Mouse (Mus musculus) hindbrain, embryonic 12.5 days (tissue): ENCODE results near the gene Dok7. TPM values are rescaled to one million over a fixed set of nuclear protein-coding genes. Genes with fewer than 3 reads are reported as not detected.

Experiments
- ATAC-seq: fragments of 200-750 bp; cut with Nextera tagmentation; 2 replicates; pipeline ENCODE4 v1.8.0; 2017; ENCODE audit warnings: moderate TSS enrichment; ENCODE audit not compliant: low FRiP score
- H3K27ac ChIP-seq: fragments of 300-500 bp; sonication (generic); 2 replicates; pipeline ENCODE4 v1.5.1; 2016; ENCODE audit warnings: mild to moderate bottlenecking
- H3K27me3 ChIP-seq: fragments of 300-500 bp; sonication (generic); 2 replicates; pipeline ENCODE4 v1.6.1; 2016; ENCODE audit warnings: mild to moderate bottlenecking
- H3K36me3 ChIP-seq: fragments of 300-500 bp; sonication (generic); 2 replicates; pipeline ENCODE4 v1.6.1; 2016; ENCODE audit warnings: mild to moderate bottlenecking
- H3K4me1 ChIP-seq: fragments of 300-500 bp; sonication (generic); 2 replicates; pipeline ENCODE4 v1.6.1; 2016
- H3K4me2 ChIP-seq: fragments of 300-500 bp; sonication (generic); replicated peaks from 2 replicates; pipeline ENCODE4 v1.6.1; 2016; ENCODE audit warnings: mild to moderate bottlenecking
- H3K4me3 ChIP-seq: fragments of 300-500 bp; sonication (generic); 2 replicates; pipeline ENCODE4 v1.5.1; 2016; ENCODE audit warnings: mild to moderate bottlenecking
- H3K9ac ChIP-seq: fragments of 300-500 bp; sonication (generic); 2 replicates; pipeline ENCODE4 v1.6.1; 2016; ENCODE audit warnings: mild to moderate bottlenecking, moderate library complexity
- H3K9me3 ChIP-seq: fragments of 300-500 bp; sonication (generic); replicated peaks from 2 replicates; pipeline ENCODE4 v1.6.1; 2016; ENCODE audit warnings: mild to moderate bottlenecking
- WGBS: fragments of 180-500 bp; shearing (Covaris S2); methylation state at CpG from one replicate; pipeline ENCODE4 v1.1.7; 2016; 5-methylcytosine and 5-hydroxymethylcytosine counted together
- microRNA-seq: library from miRNA; unstranded; fragments of <30 nt; microRNA quantifications from one replicate; pipeline ENCODE4, GENCODE M21; 2017
- polyA plus RNA-seq: library from polyadenylated mRNA; unstranded; fragments of >200 nt; fragmentation: Nextera tagmentation; extraction: Ambion mirVana; gene quantifications from 2 replicates; pipeline ENCODE4 v1.2.1, GENCODE M21; 2016

Gene Dok7
- polyA plus RNA-seq, 1 experiment from 2014 or later: 1.5 TPM

DNA sequence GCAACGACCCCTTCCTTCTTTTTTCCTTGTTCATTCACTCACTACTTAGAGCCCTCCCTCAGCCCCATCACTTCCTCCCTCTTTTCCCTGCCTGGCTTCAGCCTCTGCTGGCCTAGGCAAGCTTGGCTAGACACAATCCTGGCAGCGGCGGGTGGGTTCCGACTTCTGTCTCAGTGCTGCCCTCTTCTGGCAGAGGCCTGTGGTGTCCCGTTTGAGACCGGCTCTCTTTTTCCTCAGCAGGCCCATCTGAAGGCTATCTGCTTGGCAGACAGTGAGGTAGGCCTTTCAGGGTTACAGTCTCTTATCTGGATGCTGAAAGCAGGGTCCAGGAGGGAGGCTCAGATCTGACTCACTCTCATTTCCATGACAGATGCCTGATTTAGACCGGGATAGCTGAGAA, 75.2 kb downstream of the Dok7 start:
- H3K9ac ChIP-seq: no peak overlapping the region
- no peaks in the 10 kb centered on the region for H3K9me3 ChIP-seq
- no peaks in the 10 kb centered on the region; the same call in 1 of the 2 replicates for H3K27me3 ChIP-seq
- 0 out of 2 replicates have a peak, but pooled peaks have one; percentile 48 for ATAC-seq
- H3K27ac ChIP-seq: no peak overlapping the region
- no peak overlapping the region for H3K4me3 ChIP-seq
- H3K36me3 ChIP-seq: no peaks in the 10 kb centered on the region
- 7% methylated on average over 7 of the region's 7 CpGs for WGBS
- no peak overlapping the region for H3K4me2 ChIP-seq
- no peaks in the 10 kb centered on the region for H3K4me1 ChIP-seq

DNA sequence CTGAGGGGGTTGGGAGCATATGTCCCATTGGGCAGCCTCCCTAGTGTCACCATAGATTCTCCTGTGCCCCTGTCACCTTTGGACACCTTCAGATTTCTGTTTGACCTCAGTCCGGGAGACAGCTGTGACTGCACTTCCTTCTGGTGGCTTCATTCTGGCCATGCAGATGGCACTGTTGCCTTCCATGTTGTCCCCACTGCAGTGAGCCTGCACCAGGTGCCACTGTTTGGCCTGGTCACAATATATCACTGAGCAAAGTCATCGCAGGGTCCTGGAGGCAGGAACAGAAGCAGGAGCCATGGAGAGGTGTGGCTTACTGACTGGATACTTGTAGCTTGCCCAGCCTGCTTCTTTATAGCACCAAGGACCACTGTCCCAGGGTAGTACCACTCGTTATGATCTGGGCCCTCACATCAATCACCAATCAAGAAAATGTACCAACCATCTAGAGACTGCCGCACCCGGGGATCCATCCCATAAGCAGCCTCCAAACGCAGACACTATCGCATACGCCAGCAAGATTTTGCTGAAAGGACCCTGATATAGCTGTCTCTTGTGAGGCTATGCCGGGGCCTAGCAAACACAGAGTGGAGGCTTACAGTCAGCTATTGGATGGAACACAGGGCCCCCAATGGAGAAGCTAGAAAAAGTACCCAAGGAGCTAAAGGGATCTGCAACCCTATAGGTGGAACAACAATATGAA, 75.9 kb downstream of the Dok7 start:
- no peaks in the 10 kb centered on the region; the same call in 1 of the 2 replicates for H3K27me3 ChIP-seq
- H3K4me2 ChIP-seq: no peak overlapping the region
- WGBS: 91% methylated on average over 9 of the region's 9 CpGs
- no peak overlapping the region for H3K27ac ChIP-seq
- no peaks in the 10 kb centered on the region for H3K4me1 ChIP-seq
- no peaks in the 10 kb centered on the region for H3K9me3 ChIP-seq
- H3K9ac ChIP-seq: no peak overlapping the region
- no peak overlapping the region for H3K4me3 ChIP-seq
- H3K36me3 ChIP-seq: no peaks in the 10 kb centered on the region
- no peak for ATAC-seq

DNA sequence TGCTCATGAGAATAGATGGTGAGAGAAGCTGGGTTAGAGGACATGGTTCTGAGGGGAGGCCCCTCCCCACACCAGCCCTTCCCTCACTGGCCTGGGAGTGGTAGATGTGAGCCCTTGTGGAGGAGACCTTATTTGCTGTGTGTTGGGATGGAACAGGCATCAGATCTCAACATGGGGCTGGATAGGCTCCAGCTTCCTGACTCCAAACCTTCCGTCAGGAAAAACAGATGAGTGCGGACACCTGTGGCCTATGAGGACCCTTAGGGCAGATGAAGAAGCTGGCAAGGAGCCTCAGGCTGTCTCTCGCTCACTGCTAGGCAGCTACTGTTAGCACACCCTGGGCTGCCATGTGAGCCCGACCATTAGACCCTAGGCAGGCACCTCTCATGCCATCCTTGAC, 76.9 kb downstream of the Dok7 start:
- no peak for ATAC-seq
- Histone ChIP-seq H3K27ac (no peak overlapping the region), H3K27me3 (no peaks in the 10 kb centered on the region; the same call in 1 of the 2 replicates), H3K9ac (no peak overlapping the region), H3K4me2 (no peak overlapping the region), H3K9me3 (no peaks in the 10 kb centered on the region), H3K4me3 (no peak overlapping the region), H3K4me1 (0 out of 2 replicates have a peak, but pooled peaks cover 2% of the 10 kb centered on the region), H3K36me3 (no peaks in the 10 kb centered on the region)
- WGBS: 92% methylated on average over 4 of the region's 4 CpGs

DNA sequence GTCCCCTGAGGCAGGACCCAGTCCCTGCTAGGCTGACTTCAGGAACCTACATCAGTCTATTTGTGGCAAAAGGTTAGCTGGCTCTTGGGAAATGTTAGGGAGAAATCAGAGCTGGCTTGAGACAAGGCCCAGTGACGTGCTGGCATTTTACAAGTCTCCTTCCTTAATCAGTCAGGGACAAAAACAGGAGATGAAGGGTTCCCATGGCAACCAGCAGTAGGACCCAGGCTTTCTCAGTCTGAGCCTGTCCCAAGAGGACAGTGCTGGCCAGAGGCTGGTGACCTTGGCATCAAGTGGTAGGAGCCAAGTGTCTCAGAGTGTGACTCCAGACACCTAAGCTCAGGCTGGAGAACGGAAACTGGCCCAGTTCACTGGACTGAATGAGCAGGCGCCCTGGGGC, 77.7 kb downstream of the Dok7 start:
- H3K9ac ChIP-seq: no peak overlapping the region
- H3K9me3 ChIP-seq: no peaks in the 10 kb centered on the region
- H3K27me3 ChIP-seq: no peaks in the 10 kb centered on the region; the same call in 1 of the 2 replicates
- H3K27ac ChIP-seq: no peak overlapping the region
- H3K36me3 ChIP-seq: no peaks in the 10 kb centered on the region
- 68% methylated on average over 3 of the region's 3 CpGs for WGBS
- no peak overlapping the region for H3K4me2 ChIP-seq
- H3K4me1 ChIP-seq: 0 out of 2 replicates have a peak, but pooled peaks cover 2% of the 10 kb centered on the region
- H3K4me3 ChIP-seq: no peak overlapping the region
- ATAC-seq: no peak

DNA sequence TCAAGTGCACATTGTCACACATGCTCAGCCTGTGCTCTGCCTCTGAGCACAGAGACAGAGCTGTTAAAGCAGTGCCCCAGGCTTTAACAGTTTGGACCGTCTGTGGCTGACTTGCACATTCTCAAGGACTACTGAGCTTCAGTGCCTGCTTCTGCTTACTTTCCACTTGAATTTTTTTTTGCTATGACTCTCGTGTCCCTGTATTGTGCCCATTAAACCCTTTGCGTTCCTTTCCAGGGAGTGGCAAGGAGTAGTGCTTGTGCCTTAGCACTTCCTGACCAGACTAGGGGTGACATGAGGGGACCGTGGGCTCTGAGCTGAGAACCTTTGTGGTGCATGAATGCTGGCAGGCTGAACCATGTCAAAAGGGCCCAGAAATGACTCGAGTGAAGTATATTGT, 79.3 kb downstream of the Dok7 start:
- H3K4me2 ChIP-seq: no peak overlapping the region
- H3K36me3 ChIP-seq: no peaks in the 10 kb centered on the region
- no peak overlapping the region for H3K9ac ChIP-seq
- H3K27me3 ChIP-seq: no peaks in the 10 kb centered on the region; the same call in 1 of the 2 replicates
- 0 out of 2 replicates have a peak, but pooled peaks cover 2% of the 10 kb centered on the region for H3K4me1 ChIP-seq
- ATAC-seq: no peak
- H3K9me3 ChIP-seq: no peaks in the 10 kb centered on the region
- WGBS: 77% methylated on average over 5 of the region's 5 CpGs
- H3K4me3 ChIP-seq: no peak overlapping the region
- H3K27ac ChIP-seq: no peak overlapping the region

Small RNA genes lying within 50 kb of the gene (microRNA-seq; reads per million reads assigned to microRNA genes)
- 12.5 reads per million, percentile 23 among the genes with 10 or more reads in this experiment for gene Mir3097

Other genes starting within 250 kb of the Dok7 start
- 1.6 TPM in 2 replicates for gene Msantd1, start 148.8 kb upstream of the Dok7 start, polyA plus RNA-seq
- 65.3 and 67.3 TPM in 2 replicates for gene Rgs12, start 107.3 kb upstream of the Dok7 start, polyA plus RNA-seq
- 0.43 and 0.68 TPM in 2 replicates for gene Hgfac, start 15.3 kb upstream of the Dok7 start, polyA plus RNA-seq
- gene Lrpap1, start 49.0 kb downstream of the Dok7 start, polyA plus RNA-seq: 115 and 129 TPM in 2 replicates
- 0.36 and 0.38 TPM in 2 replicates for gene Adra2c, start 221.6 kb downstream of the Dok7 start, polyA plus RNA-seq